Mouse (Mus musculus): Measurements from ENCODE around the gene Naa11.

DNA sequence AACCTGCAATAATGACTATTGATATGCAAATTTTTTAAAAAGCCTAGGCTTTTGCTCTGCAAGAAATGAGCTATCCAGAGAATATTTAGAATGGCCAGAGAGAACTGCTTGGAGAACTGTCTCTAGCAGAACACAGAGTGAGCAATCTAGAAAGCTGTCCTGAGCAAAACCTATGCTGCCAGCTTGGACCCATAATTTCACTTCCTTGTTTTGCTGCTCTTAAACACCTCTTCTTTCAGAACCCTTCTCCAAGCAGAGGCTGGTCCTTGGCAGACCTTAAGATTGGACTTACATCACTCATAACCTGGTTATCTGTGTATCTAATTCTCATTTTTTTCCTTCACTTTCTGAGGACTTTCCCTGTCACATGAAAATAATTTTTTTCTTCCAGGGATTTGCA, 8.9 kb upstream of the Naa11 start:
- TF ChIP-seq GATA1 (IDR thresholded peaks at IDR 0.05; ENCODE audit: low read length) (no peak), TAL1 (IDR thresholded peaks at IDR 0.05; ENCODE audit: low read length) (no peak)

Measured in erythroblast, embryonic 14.5 days (primary cell).